Mouse (Mus musculus): ENCODE measurements around the gene Scaf4.

- TF ChIP-seq CTCF (IDR thresholded peaks at IDR 0.05; ENCODE audit: low read depth) (no peak), EP300 (IDR thresholded peaks at IDR 0.05; ENCODE audit: low read depth) (no peak)
Observed at GRCm38 (mm10) chr16:90309784-90310183, 25.5 kb upstream of the Scaf4 start.
